Mouse (Mus musculus): ENCODE data around the gene Cxcl12.

GRCm38 (mm10) chr6:117219911-117220481, 51.7 kb downstream of the Cxcl12 start:
- TF ChIP-seq CTCF (IDR thresholded peaks at IDR 0.05; ENCODE audit: low read depth), result no peak
- TF ChIP-seq EP300 (IDR thresholded peaks at IDR 0.05; ENCODE audit: low read depth), result no peak
